Mouse (Mus musculus) c-Kit-positive CD71-positive TER-119-negative erythroid progenitor cells, embryonic 14.5 days (primary cell): ENCODE data around the gene Amy2a4.
"Not testable (repeated sequence)": the region's sequence is repeated elsewhere in the genome, so short reads cannot be mapped to it uniquely, and the experiment has no call there.

Experiments
- DNase-seq: peaks from one replicate; pipeline ENCODE4 v3.0.0-alpha.2; 2013; ENCODE audit warnings: low read depth

Gene Amy2a4

GRCm38 (mm10) chr3:113291349-113291748, at the start of gene Amy2a4:
Amy2a4 (minus strand) TSS chr3:113291449.
- DNase-seq, result not testable (repeated sequence)

GRCm38 (mm10) chr3:113323952-113324351, 32.7 kb upstream of the Amy2a4 start, which contains the start of gene Amy2a3:
Amy2a3 (minus strand) TSS chr3:113324052.
- DNase-seq, result not testable (repeated sequence)

- DNase-seq, result not testable (repeated sequence)
Measured at GRCm38 (mm10) chr3:113312937-113313336, 21.7 kb upstream of the Amy2a4 start.

GRCm38 (mm10) chr3:113280285-113280684, 11.0 kb downstream of the Amy2a4 start:
- not testable (repeated sequence) for DNase-seq

GRCm38 (mm10) chr3:113279586-113279985, 11.7 kb downstream of the Amy2a4 start:
- not testable (repeated sequence) for DNase-seq

- DNase-seq, result not testable (repeated sequence)
Measured at GRCm38 (mm10) chr3:113258737-113259136, 32.5 kb downstream of the Amy2a4 start, which contains the start of gene Amy2a5. Amy2a5 (minus strand) TSS chr3:113258837.
